Mouse (Mus musculus) neutrophil, adult 65 days (primary cell): ENCODE data around the gene Sfmbt1. TPM values are rescaled to one million over a fixed set of nuclear protein-coding genes. Genes with fewer than 3 reads are reported as not detected.

Experiments
- total RNA-seq: library from RNA; stranded (reverse); gene quantifications from 2 replicates; pipeline ENCODE4 v1.2.4, GENCODE M21; 2023

The Sfmbt1 gene
- 11.6 and 15.1 TPM in 2 replicates for total RNA-seq

DNA sequence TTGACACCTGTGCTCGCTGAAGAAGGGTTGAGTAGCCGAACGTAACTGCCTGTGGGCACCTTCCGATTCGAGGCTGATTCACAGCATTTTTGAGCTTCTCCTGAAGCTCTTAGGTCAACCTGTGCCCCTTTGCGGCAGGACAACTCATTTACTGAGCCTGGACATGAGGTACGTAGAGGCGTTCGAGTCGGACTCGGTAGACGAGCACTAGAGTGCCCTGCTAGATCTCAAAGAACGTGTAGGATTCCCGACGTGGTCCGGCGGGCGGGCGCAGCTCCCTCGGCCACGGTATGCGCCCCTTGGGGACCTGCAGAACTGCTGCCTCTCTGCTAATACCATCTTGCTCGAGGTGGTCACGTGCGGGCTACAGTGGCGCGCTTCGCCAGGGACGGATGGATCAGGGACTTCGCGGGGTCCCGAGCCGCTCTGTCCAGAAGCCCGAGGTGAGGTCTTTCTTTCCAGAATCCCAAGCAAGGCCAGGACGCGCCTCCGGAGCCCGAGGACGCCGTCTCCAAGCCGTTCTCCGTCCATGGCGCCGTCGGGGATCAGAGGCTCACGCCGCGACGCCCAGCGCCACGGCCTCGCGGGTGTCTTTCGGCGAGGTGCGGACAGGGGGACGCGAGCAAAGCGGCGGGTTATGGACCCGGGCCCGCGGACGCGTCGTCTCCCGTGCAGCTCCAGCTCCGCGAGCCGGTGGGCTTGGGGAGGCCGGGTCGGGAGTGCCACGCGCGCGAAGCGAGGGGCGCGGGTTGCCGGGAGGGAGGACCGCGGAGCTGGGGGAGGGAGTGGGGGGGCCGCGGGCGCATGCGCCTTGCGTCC is at the start of gene Sfmbt1:
Sfmbt1 (plus strand) TSS at position 51 of the 819 bp plus-strand sequence.

DNA sequence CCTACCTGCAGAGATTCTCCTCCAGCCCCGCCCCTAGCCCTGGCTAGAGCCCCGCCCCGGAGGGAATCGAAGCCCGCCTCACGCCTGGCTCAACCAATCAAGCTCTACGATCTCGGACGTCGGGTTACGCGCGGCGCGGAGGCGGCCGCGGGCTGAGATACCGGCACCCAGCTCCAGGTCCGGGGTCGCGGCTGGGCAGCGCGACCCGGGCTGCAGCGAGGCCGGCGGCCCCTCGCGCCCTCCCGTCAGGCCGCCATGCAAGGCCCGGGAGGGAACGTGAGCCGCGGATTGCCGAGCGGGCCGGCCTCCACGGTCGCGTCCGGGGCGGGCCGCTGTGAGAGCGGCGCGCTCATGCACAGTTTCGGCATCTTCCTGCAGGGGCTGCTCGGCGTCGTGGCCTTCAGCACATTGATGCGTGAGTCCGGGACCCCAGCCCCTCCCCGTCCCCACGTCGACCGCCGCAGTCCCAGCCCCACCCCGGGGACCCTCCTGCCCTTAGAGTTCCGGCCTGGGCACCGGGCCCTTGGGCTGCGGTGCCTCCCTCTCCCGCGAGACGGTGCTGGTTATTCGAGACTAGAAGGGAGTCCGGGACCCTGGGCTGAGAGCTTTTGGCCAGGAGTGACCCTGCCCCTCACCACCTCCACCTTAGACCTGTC is 111.0 kb downstream of the Sfmbt1 start, which contains the start of gene Tmem110:
Tmem110 (plus strand) TSS at position 115 of the 656 bp plus-strand sequence.

Other genes starting within 250 kb of the Sfmbt1 start
- 30.1 and 36.9 TPM in 2 replicates for gene Dcp1a, start 235.3 kb upstream of the Sfmbt1 start, total RNA-seq
- gene Cacna1d, start 223.4 kb upstream of the Sfmbt1 start, total RNA-seq = 1.1 and 3.4 TPM in 2 replicates
- 1,152 and 1,273 TPM in 2 replicates for gene Tkt, start 166.5 kb upstream of the Sfmbt1 start, total RNA-seq
- 603 and 666 TPM in 2 replicates for gene Prkcd, start 88.6 kb upstream of the Sfmbt1 start, total RNA-seq
- gene Rft1, start 60.5 kb upstream of the Sfmbt1 start, total RNA-seq = 5.4 and 6.4 TPM in 2 replicates
- 8.3 and 14.1 TPM in 2 replicates for gene Tmem110, start 110.7 kb downstream of the Sfmbt1 start, total RNA-seq
- gene Mustn1, start 164.4 kb downstream of the Sfmbt1 start, total RNA-seq = 0.75 and 0.76 TPM in 2 replicates
- gene Itih4, start 171.6 kb downstream of the Sfmbt1 start, total RNA-seq = 0.20 TPM in 1 of 2 replicates, not detected in the other
- not detected in 2 replicates for gene Itih3, start 208.9 kb downstream of the Sfmbt1 start, total RNA-seq
- not detected in 2 replicates for gene Itih1, start 228.4 kb downstream of the Sfmbt1 start, total RNA-seq
- gene Nek4, start 236.5 kb downstream of the Sfmbt1 start, total RNA-seq = 3.1 and 3.5 TPM in 2 replicates